Comparison of ENCODE assay signal across 8 mouse cellular contexts in the genomic region with DNA sequence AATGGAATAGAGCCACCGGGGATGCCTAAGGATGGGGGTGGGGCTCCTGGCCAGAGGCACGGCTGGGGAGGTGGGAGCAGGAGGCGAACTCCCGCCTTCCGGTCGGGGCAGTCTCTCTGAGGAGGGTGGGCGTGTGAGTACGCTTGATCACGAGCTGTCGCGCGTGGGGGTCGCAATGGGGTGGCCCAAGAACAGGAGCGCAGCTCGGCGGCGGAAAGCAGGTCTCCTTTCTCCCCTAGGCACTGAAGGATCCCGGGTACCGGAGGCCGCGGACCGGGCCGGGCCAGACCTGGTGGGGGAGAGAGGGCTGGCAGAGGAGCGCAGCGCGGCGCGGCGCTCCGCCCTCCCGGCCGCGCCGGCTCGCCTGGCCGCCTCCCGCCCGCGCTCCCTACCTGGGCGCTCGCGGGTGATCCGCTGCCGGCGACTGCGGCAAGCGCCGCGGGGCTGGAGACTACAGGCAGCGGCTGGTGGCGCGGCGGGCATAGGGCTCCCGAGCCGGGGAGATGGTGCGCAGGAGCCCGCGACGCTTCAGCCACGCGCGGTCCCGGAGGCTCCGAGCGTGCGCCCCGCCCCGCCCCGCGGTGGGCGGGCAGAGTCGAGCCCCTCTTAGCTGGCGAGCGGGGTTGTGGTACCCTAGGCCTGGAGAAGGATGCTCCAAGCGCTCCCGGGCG. TPM values are rescaled to one million over a fixed set of nuclear protein-coding genes. Genes with fewer than 3 reads are reported as not detected.
A peak's percentile ranks its signal among the peaks of the same experiment; 100 is the strongest.
DNase-seq lines count a peak whose midpoint lies in the region; ATAC-seq lines count a peak whose summit lies in the region.
"Had no signal": no experiment of that assay in that cellular context is flagged by ENCODE, and none has a peak within 500 bp of the region (broad histone marks: within the 10 kb centered on the region; RNA-seq: fewer than 3 reads in every experiment).

A gene (minus strand): TSS at position 530 of the 671 bp plus-strand sequence.

- H3K4me3 ChIP-seq in embryonic facial prominence, embryonic 11.5 days (ENCODE audit: low read depth, low read length) = peak within 1 kb of the TSS; percentile 58
- peak within 1 kb of the TSS; percentile 55 for H3K4me3 ChIP-seq in hindbrain, embryonic 14.5 days (replicated peaks; ENCODE audit: low read length)

- 0 out of 2 replicates have a peak, but pooled peaks have one; percentile 32 for ATAC-seq in embryonic facial prominence, embryonic 11.5 days (replicated peaks; ENCODE audit: insufficient number of reproducible peaks, low FRiP score, low TSS enrichment, low read depth)
- ATAC-seq in hindbrain, embryonic 14.5 days (ENCODE audit: low FRiP score) = peak; percentile 23; the same call in 1 of the 2 replicates

- no peak within 1 kb of the TSS for H3K27ac ChIP-seq in embryonic facial prominence, embryonic 11.5 days (replicated peaks; ENCODE audit: low read depth, low read length)
- no peak within 1 kb of the TSS for H3K27ac ChIP-seq in hindbrain, embryonic 14.5 days
- H3K27ac ChIP-seq: macrophage had no signal

- H3K4me2 ChIP-seq in embryonic facial prominence, embryonic 11.5 days (ENCODE audit: low read depth, low read length) = peak within 1 kb of the TSS; percentile 96
- H3K4me2 ChIP-seq in hindbrain, embryonic 14.5 days (replicated peaks) = peak within 1 kb of the TSS; percentile 72

- intact Hi-C loops in left cerebral cortex, postnatal 36 days (cut with DNase I) = loop anchor here (2.0 kb wide), 1 partner anchor 40 kb away; no protein-coding TSS in a partner anchor
- intact Hi-C loops in left cerebral cortex, postnatal 4 days (cut with DNase I) = no loop called here

- H3K36me3 ChIP-seq in embryonic facial prominence, embryonic 11.5 days (replicated peaks; ENCODE audit: control insufficient read depth, insufficient read depth, low read depth, low read length) = no peaks in the 10 kb centered on the region
- no peaks in the 10 kb centered on the region for H3K36me3 ChIP-seq in hindbrain, embryonic 14.5 days (replicated peaks; ENCODE audit: control insufficient read depth, insufficient read depth)

- no peaks in the 10 kb centered on the region for H3K9me3 ChIP-seq in embryonic facial prominence, embryonic 11.5 days (replicated peaks; ENCODE audit: control insufficient read depth, low read length)
- H3K9me3 ChIP-seq in hindbrain, embryonic 14.5 days (ENCODE audit: control insufficient read depth, low read length) = no peaks in the 10 kb centered on the region

- DNase-seq in left cerebral cortex, postnatal 36 days (ENCODE audit: low spot score in 2 of 2) = peak; percentile 60 to 73
- DNase-seq in left cerebral cortex, postnatal 4 days = no peak
- peak; percentile 47 for DNase-seq in embryonic facial prominence, embryonic 11.5 days (ENCODE audit: low spot score)
- no peak for DNase-seq in hindbrain, embryonic 14.5 days (ENCODE audit: low spot score)
- peak; percentile 32 for DNase-seq in neural tube, embryonic 10.5 days (ENCODE audit: extremely low spot score, low spot score)
- DNase-seq in spleen, postnatal 10 days (ENCODE audit: low spot score in 2 of 2) = no peak
- no peak for DNase-seq in layer of hippocampus, adult 8-10 months (ENCODE audit: low spot score in 2 of 2)

- WGBS in embryonic facial prominence, embryonic 11.5 days = 1% methylated on average over 70 of the region's 77 CpGs
- WGBS in hindbrain, embryonic 14.5 days = under 1% methylated on average over 67 of the region's 77 CpGs

- peaks cover 42% of the 10 kb centered on the region for H3K27me3 ChIP-seq in embryonic facial prominence, embryonic 11.5 days (ENCODE audit: control insufficient read depth, insufficient read depth, low read length)
- H3K27me3 ChIP-seq in hindbrain, embryonic 14.5 days (ENCODE audit: control insufficient read depth, insufficient read depth, low read length) = peaks cover 58% of the 10 kb centered on the region

- peak within 1 kb of the TSS; percentile 53 for H3K9ac ChIP-seq in embryonic facial prominence, embryonic 11.5 days (replicated peaks; ENCODE audit: low read length)
- H3K9ac ChIP-seq in hindbrain, embryonic 14.5 days = peak within 1 kb of the TSS; percentile 67

- H3K4me1 ChIP-seq in embryonic facial prominence, embryonic 11.5 days (ENCODE audit: control insufficient read depth, insufficient read depth, low read length) = 0 out of 2 replicates have a peak, but pooled peaks cover 2% of the 10 kb centered on the region
- 0 out of 2 replicates have a peak, but pooled peaks cover 6% of the 10 kb centered on the region for H3K4me1 ChIP-seq in hindbrain, embryonic 14.5 days (replicated peaks; ENCODE audit: control insufficient read depth, insufficient read depth, low read length)

RNA-seq across cellular contexts. Expression of the gene that starts here (rescaled TPM):
- 1 to 10 TPM; 6.6 to 8.5 TPM for total RNA-seq in left cerebral cortex, postnatal 36 days (2021)
- 1 to 10 TPM; 4.1 to 5.1 TPM for total RNA-seq in left cerebral cortex, postnatal 4 days (2021)
- polyA plus RNA-seq in embryonic facial prominence, embryonic 11.5 days (2014; fragmentation: Nextera tagmentation; extraction: Ambion mirVana) = 0.49 and 0.56 TPM in 2 replicates
- 0.58 and 0.65 TPM in 2 replicates for polyA plus RNA-seq in hindbrain, embryonic 14.5 days (2014; fragmentation: Nextera tagmentation; extraction: Ambion mirVana)
- 1 to 10 TPM; 7.0 to 8.3 (median 8.0) TPM for total RNA-seq in layer of hippocampus, adult 8-10 months (2022)
- polyA plus RNA-seq: macrophage had no signal

Comparison
In these comparisons a context has a peak if more than half of its experiments do, and no peak if none do; other contexts are left out.
1. DNase-seq: peak in left cerebral cortex, postnatal 36 days (2 of 2) and neural tube, embryonic 10.5 days (single experiment); none in left cerebral cortex, postnatal 4 days (single experiment), hindbrain, embryonic 14.5 days (single experiment), spleen, postnatal 10 days (0 of 2) and layer of hippocampus, adult 8-10 months (0 of 2).
2. Peak in DNase-seq, ATAC-seq, H3K4me3 ChIP-seq, H3K9ac ChIP-seq and H3K4me2 ChIP-seq in embryonic facial prominence, embryonic 11.5 days; RNA of the gene not detected or under 1 TPM.
3. Peak in ATAC-seq, H3K4me3 ChIP-seq, H3K9ac ChIP-seq and H3K4me2 ChIP-seq in hindbrain, embryonic 14.5 days; RNA of the gene not detected or under 1 TPM.